In genomic region chr7:98720731-98721130, GRCm38 (mm10) we compare ENCODE assay signal across 22 mouse cellular contexts. TPM values are rescaled to one million over a fixed set of nuclear protein-coding genes. Genes with fewer than 3 reads are reported as not detected.
A peak's percentile ranks its signal among the peaks of the same experiment; 100 is the strongest.
DNase-seq lines count a peak whose midpoint lies in the region; ATAC-seq and TF ChIP-seq lines count a peak whose summit lies in the region.
"Had no signal": no experiment of that assay in that cellular context is flagged by ENCODE, and none has a peak within 500 bp of the region (broad histone marks: within the 10 kb centered on the region; RNA-seq: fewer than 3 reads in every experiment).

No protein-coding gene starts in this region.

- peaks cover 51% of the 10 kb centered on the region for H3K4me1 ChIP-seq in limb, embryonic 12.5 days (replicated peaks)
- H3K4me1 ChIP-seq: hindbrain, embryonic 13.5 days had no signal

- no peak for DNase-seq in layer of hippocampus, adult 2 months (ENCODE audit: low spot score in 2 of 2)
- no peak for DNase-seq in layer of hippocampus, postnatal 10 days (ENCODE audit: low spot score in 2 of 2)
- DNase-seq in 3T3-L1 (ENCODE audit: low read depth, low spot score) (peak; percentile 22), NIH3T3 (ENCODE audit: low read depth) (peak; percentile 14), adipocyte (ENCODE audit: low spot score) (no peak)
- DNase-seq: adrenal gland, postnatal 14 days; B cell, adult 2 months; cerebellum, adult 2 months; cerebellum, postnatal 10 days; gastrocnemius, adult 2 months; gastrocnemius, postnatal 25 days; heart, postnatal 36 days had no signal

- 10% methylated on average over 3 of the region's 3 CpGs for WGBS in limb, embryonic 12.5 days

- no peak for TF ChIP-seq CTCF in layer of hippocampus, adult 2 months (conservative IDR thresholded peaks at IDR 0.05)

- H3K36me3 ChIP-seq in limb, embryonic 12.5 days = peaks cover 29% of the 10 kb centered on the region

- no peaks in the 10 kb centered on the region for H3K9me3 ChIP-seq in limb, embryonic 12.5 days
- H3K9me3 ChIP-seq: embryonic facial prominence, embryonic 15.5 days; G1E; heart, embryonic 13.5 days; hindbrain, embryonic 13.5 days had no signal

- peaks cover 17% of the 10 kb centered on the region for H3K27me3 ChIP-seq in limb, embryonic 12.5 days
- H3K27me3 ChIP-seq: embryonic facial prominence, embryonic 15.5 days; hindbrain, embryonic 13.5 days had no signal

- ATAC-seq in limb, embryonic 12.5 days (ENCODE audit: insufficient number of reproducible peaks, insufficient read depth, low FRiP score, low TSS enrichment, low read depth) = peak; percentile 53; the same call in 1 of the 2 replicates
- ATAC-seq in cerebellum, adult (ENCODE audit: insufficient number of reproducible peaks, low FRiP score, low TSS enrichment) = no peak
- ATAC-seq: CD4-positive, CD25-positive, alpha-beta regulatory T cell, adult 4 months; forebrain, embryonic 16.5 days; hindbrain, postnatal 0 days had no signal

- H3K4me2 ChIP-seq in limb, embryonic 12.5 days = peak overlapping the region; percentile 22; the same call in 1 of the 2 replicates
- H3K4me2 ChIP-seq: embryonic facial prominence, embryonic 15.5 days; heart, embryonic 13.5 days; hindbrain, embryonic 13.5 days had no signal

- H3K9ac ChIP-seq in limb, embryonic 12.5 days (replicated peaks) = no peak overlapping the region
- H3K9ac ChIP-seq: embryonic facial prominence, embryonic 15.5 days; heart, embryonic 13.5 days; hindbrain, embryonic 13.5 days had no signal

- H3K27ac ChIP-seq in layer of hippocampus, adult 2 months = peak overlapping the region; percentile 72
- H3K27ac ChIP-seq in limb, embryonic 12.5 days = peak overlapping the region; percentile 60; the same call in 1 of the 2 replicates
- H3K27ac ChIP-seq: embryonic facial prominence, embryonic 15.5 days; gastrocnemius, adult 2 months; heart, embryonic 13.5 days; hindbrain, embryonic 13.5 days; hindbrain, postnatal 0 days had no signal

- no peak overlapping the region for H3K4me3 ChIP-seq in layer of hippocampus, adult 2 months
- H3K4me3 ChIP-seq in limb, embryonic 12.5 days (replicated peaks) = no peak overlapping the region
- H3K4me3 ChIP-seq: embryonic facial prominence, embryonic 15.5 days; erythroblast, embryonic 14.5 days; gastrocnemius, adult 2 months; heart, embryonic 13.5 days; hindbrain, embryonic 13.5 days had no signal

RNA-seq across cellular contexts. Expression of gene Thap12, which starts 17.8 kb away (rescaled TPM):
- 10 to 100 TPM; 73.2 to 79.5 TPM for total RNA-seq in layer of hippocampus, adult 2 months (2021)
- total RNA-seq in layer of hippocampus, postnatal 10 days (2021) = 10 to 100 TPM; 78.8 to 81.9 TPM
- 85.5 and 89.9 TPM in 2 replicates for polyA plus RNA-seq in limb, embryonic 12.5 days (2016; fragmentation: Nextera tagmentation; extraction: Ambion mirVana)

Comparison
In these comparisons a context has a peak if more than half of its experiments do, and no peak if none do; other contexts are left out.
1. DNase-seq: peak in 3T3-L1 (single experiment) and NIH3T3 (single experiment); none in layer of hippocampus, adult 2 months (0 of 2), layer of hippocampus, postnatal 10 days (0 of 2) and adipocyte (single experiment).